Mouse (Mus musculus) heart, embryonic 15.5 days (tissue): Measurements from ENCODE around the gene Atp5f1. TPM values are rescaled to one million over a fixed set of nuclear protein-coding genes. Genes with fewer than 3 reads are reported as not detected.
A peak's percentile ranks its signal among the peaks of the same experiment; 100 is the strongest.

Source experiments
- ATAC-seq: fragments of 200-750 bp; cut with Nextera tagmentation; replicated peaks from 2 replicates; pipeline ENCODE4 v1.8.0; 2017; ENCODE audit warnings: low read depth, moderate TSS enrichment; ENCODE audit not compliant: insufficient number of reproducible peaks, insufficient read depth, low FRiP score
- H3K27ac ChIP-seq: fragments of 300-500 bp; sonication (generic); 2 replicates; pipeline ENCODE4 v1.5.1; 2015; ENCODE audit warnings: mild to moderate bottlenecking, inconsistent platforms
- H3K27me3 ChIP-seq: fragments of 300-500 bp; sonication (generic); 2 replicates; pipeline ENCODE4 v1.6.1; 2015; ENCODE audit warnings: inconsistent platforms
- H3K36me3 ChIP-seq: fragments of 300-500 bp; sonication (generic); 2 replicates; pipeline ENCODE4 v1.6.1; 2015; ENCODE audit warnings: mild to moderate bottlenecking, inconsistent platforms
- H3K4me1 ChIP-seq: fragments of 300-500 bp; sonication (generic); replicated peaks from 2 replicates; pipeline ENCODE4 v1.6.1; 2015; ENCODE audit warnings: inconsistent platforms
- H3K4me2 ChIP-seq: fragments of 300-500 bp; sonication (generic); 2 replicates; pipeline ENCODE4 v1.6.1; 2015; ENCODE audit warnings: inconsistent platforms, mild to moderate bottlenecking, moderate library complexity
- H3K4me3 ChIP-seq: fragments of 300-500 bp; sonication (generic); 2 replicates; pipeline ENCODE4 v1.5.1; 2015; ENCODE audit warnings: mild to moderate bottlenecking, inconsistent platforms
- H3K9ac ChIP-seq: fragments of 300-500 bp; sonication (generic); 2 replicates; pipeline ENCODE4 v1.6.1; 2015; ENCODE audit warnings: mild to moderate bottlenecking, inconsistent platforms
- H3K9me3 ChIP-seq: fragments of 300-500 bp; sonication (generic); replicated peaks from 2 replicates; pipeline ENCODE4 v1.6.1; 2016; ENCODE audit warnings: inconsistent platforms
- WGBS: fragments of 180-500 bp; shearing (Covaris S2); methylation state at CpG from one replicate; pipeline ENCODE4 v1.1.7; 2015; ENCODE audit warnings: mixed read lengths; 5-methylcytosine and 5-hydroxymethylcytosine counted together
- polyA plus RNA-seq: library from polyadenylated mRNA; unstranded; fragments of >200 nt; fragmentation: Nextera tagmentation; extraction: Ambion mirVana; gene quantifications from 2 replicates; pipeline ENCODE4 v1.2.1, GENCODE M21; 2015

The Atp5f1 gene
- polyA plus RNA-seq, 1 experiment from 2014 or later, result 907 TPM

GRCm38 (mm10) chr3:105959585-105959984 is 314 bp downstream of the Atp5f1 start:
- Histone ChIP-seq H3K4me2 (peak overlapping the region; percentile 81), H3K9me3 (no peaks in the 10 kb centered on the region), H3K9ac (peak overlapping the region; percentile 99), H3K27me3 (no peaks in the 10 kb centered on the region), H3K36me3 (peaks cover 50% of the 10 kb centered on the region), H3K4me3 (peak overlapping the region; percentile 98), H3K27ac (peak overlapping the region; percentile 75), H3K4me1 (peaks cover 37% of the 10 kb centered on the region)
- ATAC-seq, result peak; percentile 50
- under 1% methylated on average over 26 of the region's 26 CpGs for WGBS

GRCm38 (mm10) chr3:105958974-105959580 is 822 bp downstream of the Atp5f1 start, which contains the start of gene Wdr77:
Wdr77 (plus strand) TSS chr3:105959369.
- peaks cover 37% of the 10 kb centered on the region for H3K4me1 ChIP-seq
- WGBS, result under 1% methylated on average over 52 of the region's 52 CpGs

GRCm38 (mm10) chr3:105958204-105958603 is 1.7 kb downstream of the Atp5f1 start:
- H3K9me3 ChIP-seq, result no peaks in the 10 kb centered on the region
- peak overlapping the region; percentile 98 for H3K4me3 ChIP-seq
- peak overlapping the region; percentile 96 for H3K27ac ChIP-seq
- ATAC-seq, result no peak
- peaks cover 46% of the 10 kb centered on the region for H3K36me3 ChIP-seq
- peak overlapping the region; percentile 99 for H3K9ac ChIP-seq
- peak overlapping the region; percentile 74 for H3K4me2 ChIP-seq
- no peaks in the 10 kb centered on the region for H3K27me3 ChIP-seq
- H3K4me1 ChIP-seq, result peaks cover 37% of the 10 kb centered on the region
- WGBS, result 32% methylated on average over 5 of the region's 5 CpGs

More at GRCm38 (mm10) chr3:105958974-105959580, 822 bp downstream of the Atp5f1 start, which contains the start of gene Wdr77:
- peak; percentile 95 for ATAC-seq
- Histone ChIP-seq H3K27ac (peak within 1 kb of the TSS; percentile 96), H3K27me3 (no peaks in the 10 kb centered on the region), H3K9ac (peak within 1 kb of the TSS; percentile 99), H3K36me3 (peaks cover 48% of the 10 kb centered on the region), H3K4me2 (peak within 1 kb of the TSS; percentile 81), H3K9me3 (no peaks in the 10 kb centered on the region), H3K4me3 (peak within 1 kb of the TSS; percentile 98)

GRCm38 (mm10) chr3:105957235-105957634 is 2.7 kb downstream of the Atp5f1 start:
- no peaks in the 10 kb centered on the region for H3K27me3 ChIP-seq
- H3K36me3 ChIP-seq, result peaks cover 45% of the 10 kb centered on the region
- no peak overlapping the region for H3K9ac ChIP-seq
- peak overlapping the region; percentile 98 for H3K4me3 ChIP-seq
- WGBS, result 93% methylated on average over 1 of the region's 1 CpGs
- H3K9me3 ChIP-seq, result no peaks in the 10 kb centered on the region
- peaks cover 37% of the 10 kb centered on the region for H3K4me1 ChIP-seq
- no peak overlapping the region for H3K27ac ChIP-seq
- no peak for ATAC-seq
- peak overlapping the region; percentile 74 for H3K4me2 ChIP-seq

GRCm38 (mm10) chr3:105951348-105951747 is 8.6 kb downstream of the Atp5f1 start:
- H3K4me2 ChIP-seq, result no peak overlapping the region
- no peak overlapping the region for H3K4me3 ChIP-seq
- no peak overlapping the region for H3K27ac ChIP-seq
- ATAC-seq, result no peak
- H3K9ac ChIP-seq, result no peak overlapping the region
- peaks cover 9% of the 10 kb centered on the region for H3K4me1 ChIP-seq
- H3K9me3 ChIP-seq, result no peaks in the 10 kb centered on the region
- WGBS, result 94% methylated on average over 7 of the region's 7 CpGs
- H3K36me3 ChIP-seq, result peaks cover 74% of the 10 kb centered on the region
- no peaks in the 10 kb centered on the region for H3K27me3 ChIP-seq

GRCm38 (mm10) chr3:105936111-105936510 is 23.8 kb downstream of the Atp5f1 start:
- peaks cover 15% of the 10 kb centered on the region for H3K4me1 ChIP-seq
- H3K4me3 ChIP-seq, result no peak overlapping the region
- ATAC-seq, result no peak
- peaks cover 15% of the 10 kb centered on the region for H3K36me3 ChIP-seq
- H3K4me2 ChIP-seq, result no peak overlapping the region
- H3K27ac ChIP-seq, result no peak overlapping the region
- H3K9me3 ChIP-seq, result no peaks in the 10 kb centered on the region
- WGBS, result 82% methylated on average over 4 of the region's 4 CpGs
- H3K27me3 ChIP-seq, result no peaks in the 10 kb centered on the region
- no peak overlapping the region for H3K9ac ChIP-seq

- peak; percentile 65; the same call in 1 of the 2 replicates for ATAC-seq
- peak overlapping the region; percentile 67 for H3K27ac ChIP-seq
These were observed 24.9 kb downstream of the Atp5f1 start for GRCm38 (mm10) chr3:105935033-105935432.

GRCm38 (mm10) chr3:105933926-105934325 is 26.0 kb downstream of the Atp5f1 start:
- Histone ChIP-seq H3K27ac (no peak overlapping the region), H3K4me3 (no peak overlapping the region)

More at GRCm38 (mm10) chr3:105935033-105935432, 24.9 kb downstream of the Atp5f1 start:
- H3K4me3 ChIP-seq, result no peak overlapping the region
- H3K9me3 ChIP-seq, result no peaks in the 10 kb centered on the region
- no peak overlapping the region for H3K9ac ChIP-seq
- no peaks in the 10 kb centered on the region for H3K27me3 ChIP-seq
- WGBS, result 42% methylated on average over 5 of the region's 5 CpGs
- 0 out of 2 replicates have a peak overlapping the region, but pooled peaks have one; percentile 1 for H3K4me2 ChIP-seq
- H3K36me3 ChIP-seq, result peaks cover 4% of the 10 kb centered on the region
- H3K4me1 ChIP-seq, result peaks cover 15% of the 10 kb centered on the region

GRCm38 (mm10) chr3:105932240-105933071 is 27.4 kb downstream of the Atp5f1 start, which contains the start of gene I830077J02Rik:
I830077J02Rik (minus strand) TSS chr3:105932664.
- peak; percentile 24; the same call in 1 of the 2 replicates for ATAC-seq
- Histone ChIP-seq H3K27me3 (no peaks in the 10 kb centered on the region), H3K4me2 (peak within 1 kb of the TSS; percentile 15; the same call in 1 of the 2 replicates)

More at GRCm38 (mm10) chr3:105933926-105934325, 26.0 kb downstream of the Atp5f1 start:
- H3K36me3 ChIP-seq, result no peaks in the 10 kb centered on the region
- H3K4me2 ChIP-seq, result no peak overlapping the region
- H3K27me3 ChIP-seq, result no peaks in the 10 kb centered on the region
- peaks cover 15% of the 10 kb centered on the region for H3K4me1 ChIP-seq
- no peak for ATAC-seq
- WGBS, result 87% methylated on average over 6 of the region's 6 CpGs
- no peak overlapping the region for H3K9ac ChIP-seq
- no peaks in the 10 kb centered on the region for H3K9me3 ChIP-seq

GRCm38 (mm10) chr3:105931095-105931494 is 28.8 kb downstream of the Atp5f1 start:
- ATAC-seq, result no peak
- no peak overlapping the region for H3K4me2 ChIP-seq
- no peak overlapping the region for H3K4me3 ChIP-seq
- no peak overlapping the region for H3K9ac ChIP-seq
- no peaks in the 10 kb centered on the region for H3K27me3 ChIP-seq
- H3K4me1 ChIP-seq, result peaks cover 15% of the 10 kb centered on the region
- 75% methylated on average over 2 of the region's 2 CpGs for WGBS
- H3K27ac ChIP-seq, result no peak overlapping the region
- H3K36me3 ChIP-seq, result no peaks in the 10 kb centered on the region
- H3K9me3 ChIP-seq, result no peaks in the 10 kb centered on the region

More at GRCm38 (mm10) chr3:105932240-105933071, 27.4 kb downstream of the Atp5f1 start, which contains the start of gene I830077J02Rik:
- 65% methylated on average over 8 of the region's 8 CpGs for WGBS
- Histone ChIP-seq H3K36me3 (no peaks in the 10 kb centered on the region), H3K4me3 (0 out of 2 replicates have a peak within 1 kb of the TSS, but pooled peaks have one; percentile 2), H3K4me1 (peaks cover 15% of the 10 kb centered on the region), H3K9me3 (no peaks in the 10 kb centered on the region), H3K9ac (no peak within 1 kb of the TSS), H3K27ac (peak within 1 kb of the TSS; percentile 39)

- Histone ChIP-seq H3K4me2 (no peak overlapping the region), H3K9ac (no peak overlapping the region), H3K36me3 (no peaks in the 10 kb centered on the region), H3K27me3 (no peaks in the 10 kb centered on the region), H3K27ac (no peak overlapping the region), H3K4me3 (no peak overlapping the region), H3K4me1 (peaks cover 8% of the 10 kb centered on the region), H3K9me3 (no peaks in the 10 kb centered on the region)
- 70% methylated on average over 7 of the region's 7 CpGs for WGBS
- ATAC-seq, result no peak
These were observed 30.1 kb downstream of the Atp5f1 start for GRCm38 (mm10) chr3:105929821-105930220.
